Mouse (Mus musculus) cerebellum, adult 18-20 months (tissue): Measurements from ENCODE around the gene 4930544D05Rik.
"Not testable (repeated sequence)": the region's sequence is repeated elsewhere in the genome, so short reads cannot be mapped to it uniquely, and the experiment has no call there.

Experiments used
- DNase-seq, 2 experiments: peaks; one replicate each; pipeline ENCODE4 v3.0.0; 2021

Gene 4930544D05Rik

DNA sequence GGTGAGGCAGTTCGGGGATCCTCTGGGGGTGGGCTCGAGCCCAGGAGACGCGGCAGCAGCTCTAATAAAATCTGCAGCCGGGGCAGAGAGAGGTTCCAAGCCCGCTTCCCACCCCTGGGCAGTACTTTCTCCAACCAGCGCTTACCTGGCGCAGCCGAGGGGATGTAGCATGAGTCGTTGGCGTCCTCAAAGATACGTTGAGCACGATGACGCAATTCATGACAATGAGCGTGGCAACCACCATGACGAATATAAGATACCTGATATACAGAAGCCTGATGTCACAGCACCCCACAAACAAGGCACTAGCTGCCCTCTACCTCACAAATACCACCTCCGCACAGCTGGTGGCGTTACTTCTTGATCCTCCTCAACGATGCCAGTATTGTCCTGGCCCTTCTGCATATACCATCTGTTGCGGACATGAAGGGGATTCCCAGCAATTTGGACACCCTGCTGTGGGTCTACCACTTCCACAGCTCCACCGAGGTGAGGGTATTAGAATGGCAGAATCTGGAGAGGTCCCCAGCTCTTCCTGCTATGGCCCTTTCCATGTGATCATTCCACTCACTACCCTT is at the start of gene 4930544D05Rik:
Gene 4930544D05Rik (plus strand): TSS at position 333 of the 578 bp plus-strand sequence.
- no peak for DNase-seq

DNA sequence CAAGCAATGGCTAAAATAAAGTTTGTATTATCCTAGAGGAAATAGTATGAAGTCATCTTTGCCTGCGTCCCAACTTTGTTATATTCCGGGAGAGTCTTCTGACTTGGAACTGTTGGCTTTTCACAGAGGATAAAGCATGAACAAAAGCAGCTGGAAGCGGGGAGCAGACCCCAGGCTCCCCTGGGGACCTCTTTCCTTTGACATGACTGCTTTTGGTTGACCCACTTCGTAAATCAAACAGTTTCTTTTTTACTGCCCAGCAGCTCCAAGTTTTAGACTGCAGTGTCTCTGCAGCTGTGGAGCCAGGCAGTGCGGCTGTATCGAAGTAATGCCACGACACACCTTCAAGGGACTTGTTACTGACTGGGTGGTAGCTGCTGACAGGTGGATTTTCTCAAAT is 49.1 kb upstream of the 4930544D05Rik start:
- DNase-seq, result no peak

GRCm38 (mm10) chr11:70570614-70571013 is 45.0 kb upstream of the 4930544D05Rik start:
- not testable (repeated sequence) for DNase-seq

DNA sequence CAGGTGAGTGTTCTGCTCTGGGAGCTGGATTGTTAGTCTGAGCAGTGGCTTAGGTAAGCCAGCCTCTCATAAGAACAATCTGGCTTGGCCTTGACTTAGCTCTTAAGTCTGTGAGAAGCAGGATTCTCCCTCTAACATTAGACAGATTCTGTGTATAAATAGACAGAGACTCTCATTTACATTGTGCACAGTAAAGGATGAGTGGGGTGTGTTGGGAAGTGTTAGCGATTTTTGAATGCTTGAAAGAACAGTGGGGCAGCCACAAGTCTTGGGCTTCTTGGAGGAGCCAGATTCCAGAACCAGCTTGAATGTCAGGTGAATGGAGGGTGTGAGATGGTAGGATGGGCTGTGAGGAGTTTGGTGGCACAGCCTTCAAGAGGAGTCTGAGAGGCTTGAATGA is 44.0 kb upstream of the 4930544D05Rik start:
- no peak for DNase-seq

- DNase-seq, result no peak
Observed at GRCm38 (mm10) chr11:70572348-70572902, 43.2 kb upstream of the 4930544D05Rik start.

DNA sequence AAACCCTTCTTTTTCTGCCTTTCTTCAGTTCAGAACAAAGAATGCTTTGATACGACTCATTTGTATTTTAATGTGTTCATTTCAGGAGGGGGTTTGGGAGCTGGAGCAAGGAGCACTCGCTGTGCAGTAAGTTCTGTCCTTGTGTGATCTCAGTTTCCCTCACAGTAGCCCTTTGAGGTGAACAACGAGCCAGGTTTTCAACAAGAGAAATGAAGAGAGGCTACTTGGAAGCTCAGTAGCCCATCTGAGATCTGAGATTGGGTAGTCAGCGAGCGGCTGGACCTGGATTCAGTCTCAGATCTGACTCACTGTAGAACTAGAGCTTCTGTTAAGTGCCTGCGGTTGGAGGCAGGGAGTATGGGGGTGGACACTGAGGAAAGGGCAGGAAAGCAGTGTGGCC is 41.8 kb upstream of the 4930544D05Rik start:
- DNase-seq, result no peak

GRCm38 (mm10) chr11:70577201-70577600 is 38.4 kb upstream of the 4930544D05Rik start:
- DNase-seq, result no peak

GRCm38 (mm10) chr11:70578962-70579361 is 36.7 kb upstream of the 4930544D05Rik start:
- DNase-seq, result no peak

- no peak for DNase-seq
Observed at GRCm38 (mm10) chr11:70579710-70580357, 35.8 kb upstream of the 4930544D05Rik start.

DNA sequence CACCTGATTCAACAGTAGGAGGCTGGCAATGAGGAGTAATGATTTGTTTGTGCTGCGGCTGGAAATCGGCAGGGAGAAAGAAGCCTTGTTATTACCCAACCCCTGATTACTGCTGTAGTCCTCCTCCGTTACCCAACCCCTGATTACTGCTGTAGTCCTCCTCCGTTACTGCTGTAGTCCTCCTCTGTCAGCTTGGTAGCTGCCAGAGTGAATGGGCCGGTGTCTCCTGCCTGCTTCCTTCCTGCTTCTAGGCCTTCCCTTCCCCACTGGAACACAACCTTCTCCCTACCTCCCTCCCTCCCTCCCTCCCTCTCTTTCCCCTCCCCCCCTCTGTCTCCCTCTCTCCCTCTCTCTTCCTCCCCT is 35.3 kb upstream of the 4930544D05Rik start:
- DNase-seq, result no peak

DNA sequence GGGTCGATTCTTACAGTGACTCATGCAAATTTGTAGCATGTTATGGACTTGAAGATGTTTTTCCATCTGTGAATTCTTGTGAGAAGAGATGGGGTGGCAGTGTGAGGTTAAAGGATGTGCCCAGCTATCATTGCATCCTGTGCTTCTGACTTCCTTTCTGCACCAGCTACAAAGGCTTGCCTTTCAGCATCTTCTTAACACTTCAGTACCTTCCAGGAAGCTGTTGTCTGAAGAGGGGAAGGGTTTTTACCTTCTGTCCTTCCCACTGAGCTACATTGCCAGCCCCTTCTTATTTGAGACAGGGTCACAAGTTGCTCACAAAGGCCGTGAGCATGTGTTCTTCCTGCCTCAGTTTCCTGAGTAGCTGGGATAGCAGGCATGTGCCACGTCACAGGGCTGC is 34.7 kb upstream of the 4930544D05Rik start:
- DNase-seq, result no peak

DNA sequence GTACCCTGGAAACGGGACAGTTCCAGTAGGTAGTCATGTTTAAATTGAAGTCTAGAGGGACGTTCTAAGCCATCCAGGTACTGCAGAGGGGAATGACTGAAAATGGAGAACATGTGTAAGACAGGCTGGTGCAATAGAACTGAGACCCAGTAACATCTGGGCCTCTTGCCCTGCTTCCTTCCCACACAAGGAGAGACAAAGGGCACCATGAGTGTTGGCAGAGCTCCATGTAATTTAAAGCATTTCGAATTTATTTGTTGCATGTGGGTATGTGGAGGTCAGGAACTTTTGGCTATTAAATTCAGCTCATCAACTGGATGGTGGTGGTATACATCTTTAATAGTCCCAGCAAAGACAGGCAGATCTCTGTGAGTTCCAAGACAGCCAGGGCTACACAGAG is 33.5 kb upstream of the 4930544D05Rik start:
- DNase-seq, result no peak

DNA sequence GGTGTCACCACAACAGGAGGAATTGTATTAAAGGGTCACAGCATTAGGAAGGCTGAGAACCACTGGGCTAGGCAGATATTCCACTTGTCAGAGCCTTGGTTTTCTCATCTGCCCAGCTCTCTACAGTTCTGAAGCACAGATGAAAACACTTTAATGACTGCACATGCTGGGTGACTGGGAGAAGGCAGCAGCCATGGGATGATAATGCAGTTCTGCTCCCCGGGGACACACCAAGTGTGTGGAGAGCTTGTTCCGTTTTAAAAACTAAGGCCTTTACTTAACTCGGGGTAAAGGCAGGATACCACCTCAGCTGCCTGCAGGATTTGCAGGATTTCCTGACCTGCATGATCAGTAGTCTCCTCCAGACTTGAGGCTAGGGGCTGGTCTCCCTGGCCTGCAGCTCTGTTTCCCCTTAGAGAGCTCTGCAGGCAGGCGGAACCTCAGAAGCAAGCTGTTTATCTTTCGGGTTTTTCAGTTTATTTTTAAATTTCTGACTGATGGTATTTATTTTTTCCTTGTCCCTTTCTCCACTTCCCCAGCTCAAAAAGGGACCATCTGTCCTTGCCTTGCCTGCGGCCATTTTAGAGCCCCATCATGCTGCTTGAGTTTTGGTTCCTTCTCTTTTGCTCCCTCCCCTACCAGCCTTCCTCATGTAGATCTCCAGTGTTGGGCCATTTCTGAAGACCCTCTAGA is 32.5 kb upstream of the 4930544D05Rik start:
- peak in 1 of 2 experiments; percentile 16 for DNase-seq

GRCm38 (mm10) chr11:70583775-70584174 is 31.9 kb upstream of the 4930544D05Rik start:
- no peak for DNase-seq

DNA sequence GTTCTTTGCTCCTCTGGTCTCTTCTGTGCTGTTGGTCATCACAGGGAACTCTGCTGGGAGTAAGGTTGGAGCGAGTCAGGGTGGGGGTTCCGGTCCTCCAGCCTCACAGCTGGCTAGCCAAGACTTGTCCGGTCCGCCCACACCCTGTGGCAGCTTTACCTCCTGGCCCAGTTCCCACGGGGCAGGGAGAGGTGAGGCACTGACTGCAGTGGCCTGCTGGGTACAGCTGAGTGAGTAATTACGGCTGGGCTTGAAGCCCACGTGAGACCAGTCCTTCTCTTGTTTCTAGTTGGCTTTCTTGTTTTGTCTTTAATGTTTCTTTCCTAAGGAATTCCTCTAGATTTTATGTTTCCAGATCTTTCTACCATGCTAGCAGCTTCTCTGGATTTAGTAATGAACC is 30.2 kb upstream of the 4930544D05Rik start:
- peak; percentile 48 to 64 for DNase-seq

- DNase-seq, result no peak
Observed at GRCm38 (mm10) chr11:70586261-70586660, 29.4 kb upstream of the 4930544D05Rik start.

DNA sequence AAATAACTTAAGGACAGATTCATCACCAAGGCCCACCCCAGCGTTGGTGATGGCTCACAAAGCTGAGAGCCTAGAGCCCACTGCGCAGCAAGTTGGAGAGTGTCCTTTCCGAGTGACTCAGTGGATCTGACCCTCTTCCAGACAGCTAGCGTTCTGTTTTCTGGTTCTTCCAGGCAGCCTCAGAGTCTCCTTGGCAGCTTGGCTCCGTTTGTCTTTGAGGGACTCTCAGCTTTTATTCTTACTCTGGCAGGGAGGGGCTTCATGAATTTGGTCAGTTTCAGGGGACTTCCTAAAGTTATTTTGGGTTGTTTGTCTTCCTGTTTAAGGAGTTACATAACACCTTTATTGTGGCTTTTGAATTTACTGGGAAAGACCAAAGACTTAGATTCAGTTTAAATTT is 28.7 kb upstream of the 4930544D05Rik start:
- DNase-seq, result no peak

DNA sequence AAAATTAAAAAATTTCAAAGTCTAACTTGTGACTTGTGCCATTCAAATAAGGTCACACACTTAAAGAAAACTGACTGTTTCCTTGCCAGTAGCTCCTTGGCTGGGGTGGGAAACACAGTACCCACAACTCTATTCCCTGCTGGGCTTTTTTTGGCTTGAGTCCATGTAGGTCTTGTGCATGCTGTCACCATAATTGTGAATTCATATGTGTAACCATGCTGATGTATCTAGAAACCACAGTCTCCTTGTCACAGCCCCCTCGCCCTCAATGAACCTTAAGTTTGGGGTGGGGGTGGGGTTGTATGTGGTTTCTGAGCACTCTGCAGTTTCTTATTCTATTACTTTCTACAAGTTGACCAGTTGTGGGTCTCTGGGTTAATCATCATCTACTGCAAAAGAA is 23.9 kb upstream of the 4930544D05Rik start:
- DNase-seq, result no peak

DNA sequence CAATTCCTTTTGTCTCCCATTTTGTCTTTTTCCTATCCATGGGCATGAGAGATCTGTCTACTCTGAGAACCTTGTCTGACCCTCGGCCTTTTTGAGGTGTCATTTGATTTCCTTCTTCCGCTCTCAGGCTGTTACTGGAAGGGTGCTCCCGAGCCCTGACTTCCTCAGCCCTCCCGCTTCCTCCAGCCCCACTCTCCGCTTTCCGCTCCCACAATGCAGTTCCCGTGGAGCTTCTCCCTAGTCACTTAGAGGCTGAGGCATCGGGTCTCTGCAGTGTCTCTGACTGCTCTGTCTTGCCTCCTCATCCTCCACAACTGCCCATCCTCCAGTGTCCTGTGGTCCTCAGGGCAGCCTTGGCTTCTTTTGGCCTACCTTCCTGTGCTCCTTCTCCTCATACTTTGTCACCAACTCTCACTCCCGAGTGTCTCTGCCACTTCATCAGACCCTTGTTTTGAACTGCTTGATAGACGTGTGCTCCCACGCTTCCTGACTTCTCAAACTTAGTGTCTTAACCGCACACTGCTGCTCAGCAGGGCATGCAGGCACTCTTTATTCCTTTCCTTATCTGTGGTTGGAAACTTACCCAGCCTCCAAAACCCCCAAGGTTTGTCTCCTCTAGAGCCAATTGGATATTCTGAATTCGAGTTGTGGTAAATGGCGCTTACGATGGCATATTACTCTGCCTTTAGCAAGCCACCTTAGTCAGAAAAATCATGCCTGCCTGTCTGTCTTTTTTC is 21.2 kb upstream of the 4930544D05Rik start:
- no peak for DNase-seq

DNA sequence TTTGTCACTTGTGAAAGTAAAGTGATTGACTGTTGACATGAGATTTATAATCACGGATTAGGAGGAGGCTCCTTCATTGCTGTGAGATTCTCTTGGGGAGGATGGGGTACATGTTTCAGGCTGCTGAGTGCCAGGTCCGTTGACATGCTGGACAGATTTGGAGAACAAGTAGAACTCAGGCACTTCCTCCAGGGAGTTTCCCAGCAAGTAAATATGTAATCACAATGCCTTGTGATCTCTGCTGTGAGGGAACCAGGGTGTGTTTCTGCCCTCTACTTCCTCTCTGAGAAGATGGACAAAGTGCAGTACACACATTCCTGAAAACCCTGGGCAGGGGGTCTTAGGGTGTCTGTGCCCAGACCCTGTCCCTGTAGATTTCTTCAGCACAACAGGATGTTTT is 20.0 kb upstream of the 4930544D05Rik start:
- DNase-seq, result no peak

GRCm38 (mm10) chr11:70596094-70596493 is 19.6 kb upstream of the 4930544D05Rik start:
- no peak for DNase-seq

- no peak for DNase-seq
Observed at GRCm38 (mm10) chr11:70597301-70597700, 18.3 kb upstream of the 4930544D05Rik start.

DNA sequence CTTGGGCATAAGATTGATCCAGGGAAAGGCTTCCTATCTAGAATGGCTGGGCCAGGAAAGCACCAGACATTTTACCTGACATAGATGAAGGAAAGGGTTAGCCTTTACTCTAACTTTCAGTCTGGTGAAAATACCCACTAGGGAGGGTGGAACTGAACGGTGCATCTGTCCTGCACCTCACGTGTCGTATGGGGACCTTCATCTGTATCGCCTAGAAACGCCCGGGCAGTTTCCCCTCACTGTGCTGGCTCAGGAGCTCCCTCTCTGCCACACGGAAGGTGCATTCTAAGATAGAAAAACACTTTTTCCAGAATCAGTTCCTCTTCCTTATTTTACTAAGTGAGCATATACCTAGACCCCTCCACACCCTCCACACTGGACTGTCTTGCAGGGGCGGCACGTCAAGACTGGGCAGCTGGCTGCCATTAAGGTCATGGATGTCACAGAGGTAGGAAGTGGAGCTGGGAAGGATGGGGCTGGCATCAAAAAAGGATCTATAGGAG is 17.1 kb upstream of the 4930544D05Rik start:
- DNase-seq, result no peak
